Mouse (Mus musculus) megakaryocyte, embryonic 14.5 days (primary cell): ENCODE results near the gene Nr2c2ap. TPM values are rescaled to one million over a fixed set of nuclear protein-coding genes. Genes with fewer than 3 reads are reported as not detected.

Experiments used
- H3K27me3 ChIP-seq: replicated peaks from 2 replicates; pipeline ENCODE3; 2012; ENCODE audit warnings: inconsistent platforms
- H3K36me3 ChIP-seq: replicated peaks from 2 replicates; pipeline ENCODE3; 2012; ENCODE audit warnings: low read length, inconsistent platforms, mixed read lengths
- H3K4me1 ChIP-seq: 2 replicates; pipeline ENCODE4 v1.6.1; 2012; ENCODE audit warnings: inconsistent platforms
- H3K4me3 ChIP-seq: replicated peaks from 2 replicates; pipeline ENCODE3; 2012; ENCODE audit warnings: moderate library complexity, mild to moderate bottlenecking, inconsistent platforms
- H3K9me3 ChIP-seq: 2 replicates; pipeline ENCODE4 v1.6.1; 2012; ENCODE audit warnings: inconsistent platforms
- FLI1 ChIP-seq: IDR thresholded peaks from 2 replicates; pipeline ENCODE4 v1.6.1; 2012; ENCODE audit warnings: low read length, inconsistent platforms, mixed read lengths
- GATA1 ChIP-seq: IDR thresholded peaks from 3 replicates; pipeline ENCODE4 v1.6.1; 2012; ENCODE audit warnings: mixed read lengths, low read length, inconsistent platforms, borderline replicate concordance
- polyA plus RNA-seq: library from polyadenylated mRNA; stranded (reverse); fragments of >175 nt; gene quantifications from 2 replicates; pipeline ENCODE4 v1.2.3, GENCODE M21; 2012; ENCODE audit warnings: low replicate concordance; ENCODE audit not compliant: insufficient read depth

Gene Nr2c2ap
- polyA plus RNA-seq, 1 experiment, result 14.3 TPM

DNA sequence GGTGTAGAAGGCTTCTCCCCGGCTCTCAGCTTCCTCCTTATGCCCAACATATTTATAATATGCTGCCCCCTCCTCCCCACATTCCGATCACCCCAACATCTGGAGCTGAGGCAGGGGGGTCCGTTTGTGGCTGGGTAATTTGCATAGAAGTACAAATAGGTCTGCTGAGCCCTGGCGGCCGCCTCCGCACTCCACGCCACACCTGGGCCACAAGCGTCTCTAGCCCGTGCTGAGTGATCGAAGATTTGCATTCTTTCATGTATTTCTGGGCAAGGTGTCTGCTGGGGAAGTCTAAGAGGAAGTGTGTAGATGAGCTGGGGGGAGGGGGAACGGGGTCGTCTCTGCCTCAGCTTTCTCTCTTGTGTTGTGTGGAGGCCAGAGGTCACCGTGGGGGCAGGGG, 28.9 kb downstream of the Nr2c2ap start:
- Histone ChIP-seq H3K4me3 (no peak overlapping the region), H3K9me3 (no peaks in the 10 kb centered on the region), H3K27me3 (peaks cover 73% of the 10 kb centered on the region), H3K36me3 (no peaks in the 10 kb centered on the region), H3K4me1 (peaks cover 29% of the 10 kb centered on the region)
- no peak for TF ChIP-seq GATA1
- TF ChIP-seq FLI1, result no peak

DNA sequence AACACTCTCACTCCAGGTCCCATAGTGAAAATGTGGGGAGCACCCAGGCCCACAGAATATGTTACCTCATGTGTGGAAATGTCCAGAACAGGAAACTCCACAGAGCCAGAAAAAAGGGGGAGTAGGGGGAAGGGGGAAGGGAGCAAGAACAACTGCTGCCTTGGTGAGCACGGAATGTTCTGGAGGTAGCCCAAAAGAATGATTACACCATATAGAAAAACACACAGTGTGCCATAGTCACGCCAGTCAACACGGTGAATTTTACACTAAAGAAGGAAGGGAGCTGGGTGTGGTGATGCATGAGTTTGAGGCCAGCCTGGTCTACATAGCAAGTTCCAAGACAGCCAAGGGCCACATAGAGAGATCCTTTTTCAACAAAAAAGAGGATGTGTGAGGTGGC, 32.2 kb downstream of the Nr2c2ap start:
- no peak for TF ChIP-seq GATA1
- no peak for TF ChIP-seq FLI1
- Histone ChIP-seq H3K36me3 (no peaks in the 10 kb centered on the region), H3K9me3 (no peaks in the 10 kb centered on the region), H3K4me3 (no peak overlapping the region), H3K27me3 (peaks cover 72% of the 10 kb centered on the region), H3K4me1 (peaks cover 33% of the 10 kb centered on the region)

DNA sequence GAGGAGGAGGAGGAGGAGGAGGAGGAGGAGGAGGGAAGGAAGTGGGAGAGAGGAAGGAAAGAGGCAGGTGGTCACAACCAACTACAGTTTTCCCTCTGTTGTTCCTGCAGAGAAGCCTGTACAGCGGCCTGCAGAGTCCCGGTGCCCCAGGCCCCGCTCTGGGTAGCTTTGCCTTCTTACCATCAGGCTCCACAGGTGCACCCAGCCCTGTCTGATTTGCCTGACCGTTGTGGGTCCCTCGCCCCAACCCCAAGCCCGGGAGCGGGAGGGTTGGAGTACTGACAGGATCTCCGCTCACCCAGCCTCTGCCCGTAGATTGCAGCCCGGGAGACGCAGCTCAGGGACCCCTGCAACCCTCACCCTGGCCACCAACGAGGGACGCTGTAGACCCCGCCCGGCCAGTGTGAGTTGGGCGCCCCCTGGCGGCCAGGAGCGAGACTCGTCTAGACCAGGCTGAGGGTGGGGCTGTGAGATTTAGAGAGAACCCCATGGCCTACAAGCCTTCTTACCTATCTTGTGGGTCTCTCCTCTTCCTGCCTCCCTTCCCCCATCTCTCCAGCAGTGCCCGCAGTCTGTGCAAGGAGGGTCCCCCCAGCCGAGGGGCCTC, 35.5 kb downstream of the Nr2c2ap start:
- TF ChIP-seq FLI1 (no peak), GATA1 (no peak)
- H3K4me3 ChIP-seq, result peak overlapping the region; percentile 87
- no peaks in the 10 kb centered on the region for H3K36me3 ChIP-seq

DNA sequence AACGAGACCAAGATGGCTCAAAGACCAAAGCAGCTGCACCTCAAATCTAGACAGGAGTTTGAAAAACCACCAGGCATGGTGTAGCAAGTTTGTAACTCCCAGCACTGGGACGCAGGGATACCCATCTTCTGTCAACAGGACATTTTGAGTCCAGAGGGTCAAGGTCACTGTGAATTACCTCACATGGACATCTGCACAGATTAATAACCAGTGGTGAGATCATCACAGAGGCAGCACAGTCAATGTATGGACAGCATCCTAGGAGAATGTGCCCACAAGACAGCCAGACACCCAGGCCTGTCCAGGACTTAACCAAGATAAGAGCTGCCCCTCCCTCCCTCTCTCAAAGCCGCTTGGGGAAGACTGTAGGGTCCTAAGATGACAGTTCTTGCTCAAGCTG, 39.0 kb downstream of the Nr2c2ap start:
- peaks cover 9% of the 10 kb centered on the region for H3K36me3 ChIP-seq
- peaks cover 26% of the 10 kb centered on the region for H3K27me3 ChIP-seq
- H3K4me3 ChIP-seq, result no peak overlapping the region
- TF ChIP-seq GATA1, result no peak
- no peak for TF ChIP-seq FLI1
- no peaks in the 10 kb centered on the region for H3K9me3 ChIP-seq
- H3K4me1 ChIP-seq, result peaks cover 62% of the 10 kb centered on the region

More for the DNA sequence above, 35.5 kb downstream of the Nr2c2ap start:
- peaks cover 50% of the 10 kb centered on the region for H3K27me3 ChIP-seq
- H3K4me1 ChIP-seq, result peaks cover 35% of the 10 kb centered on the region
- no peaks in the 10 kb centered on the region for H3K9me3 ChIP-seq

DNA sequence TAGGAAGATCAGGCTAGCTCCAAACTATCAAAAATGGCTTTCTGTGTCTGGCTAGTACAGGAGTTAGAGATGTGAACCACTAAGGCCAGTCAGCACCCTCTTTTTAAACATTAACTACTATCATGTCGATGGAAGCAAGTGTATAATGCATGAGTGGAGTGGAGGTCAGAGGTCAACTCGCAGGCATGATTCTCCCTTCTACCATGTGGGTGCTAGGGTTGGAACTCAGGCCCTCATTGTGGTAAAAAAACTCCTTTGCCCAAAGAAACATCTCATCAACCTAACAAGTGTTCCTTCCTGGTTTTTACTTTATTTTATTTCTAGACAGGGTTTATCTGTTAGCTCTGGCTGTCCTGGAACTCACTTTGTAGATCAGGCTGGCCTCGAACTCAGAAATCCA, 39.6 kb downstream of the Nr2c2ap start:
- Histone ChIP-seq H3K36me3 (peaks cover 12% of the 10 kb centered on the region), H3K9me3 (no peaks in the 10 kb centered on the region), H3K4me1 (peaks cover 62% of the 10 kb centered on the region), H3K4me3 (no peak overlapping the region), H3K27me3 (peaks cover 20% of the 10 kb centered on the region)
- TF ChIP-seq FLI1 (no peak), GATA1 (no peak)

DNA sequence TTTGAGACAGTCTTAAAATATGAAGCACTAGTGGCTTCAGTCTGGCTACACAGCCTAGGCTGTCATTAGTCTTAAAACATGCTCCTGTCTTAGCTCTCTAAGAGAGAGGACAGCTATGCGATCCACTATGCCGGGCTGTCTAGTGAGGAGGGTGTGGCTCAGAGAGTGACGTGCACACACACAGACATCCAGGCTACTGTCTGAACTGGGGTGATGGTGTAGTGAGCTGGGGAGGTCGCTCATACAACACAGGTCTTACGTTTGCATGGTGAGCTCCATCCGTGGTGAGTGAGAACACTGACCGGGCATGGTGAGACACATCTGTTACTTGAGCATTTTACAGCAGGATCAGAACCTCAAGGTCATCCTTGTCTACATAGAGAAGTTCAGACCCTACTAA, 40.1 kb downstream of the Nr2c2ap start:
- peak overlapping the region; percentile 62 for H3K4me3 ChIP-seq
- peaks cover 15% of the 10 kb centered on the region for H3K27me3 ChIP-seq
- no peaks in the 10 kb centered on the region for H3K9me3 ChIP-seq
- no peak for TF ChIP-seq GATA1
- TF ChIP-seq FLI1, result no peak
- peaks cover 14% of the 10 kb centered on the region for H3K36me3 ChIP-seq
- peaks cover 61% of the 10 kb centered on the region for H3K4me1 ChIP-seq

DNA sequence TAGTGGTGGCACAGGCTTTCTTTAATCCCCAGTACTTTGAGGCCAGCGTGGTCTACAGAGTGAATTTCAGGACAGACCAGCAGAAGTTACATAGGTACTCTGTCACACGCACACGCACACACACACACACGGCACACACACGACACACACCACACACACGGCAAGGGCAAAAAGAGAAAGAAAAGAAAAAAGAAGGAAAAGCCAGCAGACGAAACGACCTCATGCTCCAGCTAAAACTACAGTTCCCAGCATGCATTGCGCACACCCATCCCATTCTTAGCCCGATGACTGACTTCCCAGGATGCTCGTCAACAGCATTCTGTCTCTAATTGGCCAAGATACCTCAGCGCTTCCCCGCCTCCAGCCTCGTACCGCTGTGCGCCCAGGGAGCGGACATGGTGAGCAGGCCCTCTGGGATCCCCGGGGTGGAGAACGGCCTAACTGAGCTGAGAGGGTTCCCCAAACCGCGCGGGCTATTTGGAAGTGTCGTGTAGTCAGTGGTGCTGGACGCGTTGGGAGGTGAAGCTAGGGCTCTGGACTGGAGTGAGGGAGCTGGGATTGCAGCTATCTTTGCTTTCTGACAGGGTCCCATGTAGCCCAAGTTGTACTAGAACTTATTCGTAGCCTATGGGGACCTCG, 41.0 kb downstream of the Nr2c2ap start, which contains the start of gene Tmem161a:
TSS of gene Tmem161a (plus strand) at position 314 of the 639 bp plus-strand sequence.
- peaks cover 23% of the 10 kb centered on the region for H3K36me3 ChIP-seq
- TF ChIP-seq FLI1 (no peak), GATA1 (no peak)
- no peaks in the 10 kb centered on the region for H3K9me3 ChIP-seq
- peak within 1 kb of the TSS; percentile 95 for H3K4me3 ChIP-seq
- H3K27me3 ChIP-seq, result peaks cover 10% of the 10 kb centered on the region
- peaks cover 56% of the 10 kb centered on the region for H3K4me1 ChIP-seq

DNA sequence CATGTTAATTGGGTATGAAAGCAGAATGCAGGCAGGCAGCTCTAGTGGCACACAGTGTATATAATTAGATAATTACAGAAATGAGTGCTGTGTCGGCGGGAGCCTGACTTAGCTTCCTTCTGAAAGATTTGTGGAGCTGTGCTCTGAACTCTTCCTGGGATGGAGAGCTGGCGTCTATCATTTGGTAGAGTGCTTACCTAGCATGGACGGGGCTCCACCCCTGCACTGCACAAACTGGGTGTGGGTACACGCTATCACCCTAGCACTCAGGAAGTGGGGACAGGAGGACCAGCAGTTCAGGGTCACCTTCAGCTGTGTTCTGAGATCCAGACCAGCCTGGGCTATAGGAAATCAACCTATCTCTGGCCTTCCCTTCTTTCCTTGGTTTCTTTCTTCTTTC, 42.2 kb downstream of the Nr2c2ap start:
- H3K4me3 ChIP-seq, result peak overlapping the region; percentile 50
- peaks cover 33% of the 10 kb centered on the region for H3K36me3 ChIP-seq
- H3K27me3 ChIP-seq, result peaks cover 3% of the 10 kb centered on the region
- H3K4me1 ChIP-seq, result peaks cover 53% of the 10 kb centered on the region
- TF ChIP-seq GATA1, result no peak
- TF ChIP-seq FLI1, result no peak
- H3K9me3 ChIP-seq, result no peaks in the 10 kb centered on the region

DNA sequence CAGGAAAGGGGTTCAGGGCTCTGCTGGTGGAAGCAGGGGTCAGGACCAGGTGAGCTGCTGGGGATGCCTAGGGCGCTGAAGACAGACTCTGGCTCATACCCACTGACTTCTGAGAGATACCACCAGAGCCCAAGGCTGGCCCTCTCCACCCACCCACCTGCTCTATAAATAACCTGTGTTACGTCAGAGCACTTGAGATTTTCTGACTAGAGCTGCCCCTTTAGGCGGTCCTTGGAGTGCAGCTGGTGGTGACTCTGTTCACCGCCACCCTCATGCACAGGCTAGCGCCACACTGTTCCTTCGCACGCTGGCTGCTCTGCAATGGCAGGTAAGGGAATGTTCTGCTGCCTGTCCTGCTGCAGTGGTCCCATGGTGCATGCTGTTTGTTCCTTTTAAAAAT, 42.9 kb downstream of the Nr2c2ap start:
- TF ChIP-seq GATA1, result no peak
- no peak for TF ChIP-seq FLI1
- peaks cover 57% of the 10 kb centered on the region for H3K4me1 ChIP-seq
- no peaks in the 10 kb centered on the region for H3K9me3 ChIP-seq
- no peaks in the 10 kb centered on the region for H3K27me3 ChIP-seq
- H3K36me3 ChIP-seq, result peaks cover 41% of the 10 kb centered on the region
- peak overlapping the region; percentile 64 for H3K4me3 ChIP-seq

DNA sequence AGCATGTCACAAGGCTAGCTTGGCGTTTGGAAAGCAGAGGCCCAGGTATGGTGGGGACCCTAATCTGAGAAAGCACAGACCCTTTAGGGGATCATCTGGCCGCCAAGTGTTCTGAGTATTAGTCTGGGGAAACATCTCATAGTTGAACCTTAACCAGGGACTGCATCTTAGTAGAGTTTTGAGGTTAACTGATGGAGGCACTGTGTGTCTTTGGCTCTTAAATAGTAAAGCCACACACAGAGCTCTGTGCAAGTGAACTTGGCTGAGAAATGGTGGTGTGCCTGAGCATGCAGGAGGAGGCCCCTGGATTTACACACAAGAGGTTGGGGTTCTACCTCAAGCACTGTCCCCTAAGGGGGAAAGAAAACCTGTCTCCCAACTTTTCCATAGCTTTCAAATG, 47.1 kb downstream of the Nr2c2ap start:
- TF ChIP-seq FLI1, result no peak
- TF ChIP-seq GATA1, result no peak
- Histone ChIP-seq H3K4me1 (peaks cover 40% of the 10 kb centered on the region), H3K9me3 (no peaks in the 10 kb centered on the region), H3K27me3 (no peaks in the 10 kb centered on the region), H3K4me3 (no peak overlapping the region), H3K36me3 (peaks cover 76% of the 10 kb centered on the region)
